Mouse (Mus musculus): ENCODE results near the gene Grip1. TPM values are rescaled to one million over a fixed set of nuclear protein-coding genes. Genes with fewer than 3 reads are reported as not detected.

Gene Grip1
- polyA plus RNA-seq, 1 experiment from 2014 or later: 0.55 TPM

- Histone ChIP-seq H3K9me3 (replicated peaks; ENCODE audit: control insufficient read depth, low read length) (no peaks in the 10 kb centered on the region), H3K4me1 (ENCODE audit: control insufficient read depth, low read depth, low read length) (no peaks in the 10 kb centered on the region), H3K36me3 (ENCODE audit: control insufficient read depth, insufficient read depth) (no peaks in the 10 kb centered on the region), H3K4me3 (ENCODE audit: low read depth, low read length) (no peak overlapping the region), H3K4me2 (ENCODE audit: low read depth, low read length) (no peak overlapping the region), H3K9ac (ENCODE audit: low read depth, low read length) (no peak overlapping the region), H3K27ac (ENCODE audit: low read length) (no peak overlapping the region), H3K27me3 (ENCODE audit: control insufficient read depth, insufficient read depth, low read depth, low read length) (no peaks in the 10 kb centered on the region)
- no peak for ATAC-seq (ENCODE audit: low read depth)
- 66% methylated on average over 9 of the region's 9 CpGs for WGBS (ENCODE audit: insufficient replicate concordance)
Observed at GRCm38 (mm10) chr10:119804423-119804814, 350.8 kb downstream of the Grip1 start.

- no peaks in the 10 kb centered on the region for H3K27me3 ChIP-seq (ENCODE audit: control insufficient read depth, insufficient read depth, low read depth, low read length)
- 62% methylated on average over 7 of the region's 7 CpGs for WGBS (ENCODE audit: insufficient replicate concordance)
- no peak for ATAC-seq (ENCODE audit: low read depth)
- H3K4me2 ChIP-seq (ENCODE audit: low read depth, low read length): no peak overlapping the region
- no peak overlapping the region for H3K4me3 ChIP-seq (ENCODE audit: low read depth, low read length)
- H3K4me1 ChIP-seq (ENCODE audit: control insufficient read depth, low read depth, low read length): no peaks in the 10 kb centered on the region
- no peak overlapping the region for H3K9ac ChIP-seq (ENCODE audit: low read depth, low read length)
- no peaks in the 10 kb centered on the region for H3K9me3 ChIP-seq (replicated peaks; ENCODE audit: control insufficient read depth, low read length)
- no peaks in the 10 kb centered on the region for H3K36me3 ChIP-seq (ENCODE audit: control insufficient read depth, insufficient read depth)
- no peak overlapping the region for H3K27ac ChIP-seq (ENCODE audit: low read length)
Observed at GRCm38 (mm10) chr10:119805082-119805481, 351.5 kb downstream of the Grip1 start.

GRCm38 (mm10) chr10:119806151-119806550, 352.5 kb downstream of the Grip1 start:
- Histone ChIP-seq H3K36me3 (ENCODE audit: control insufficient read depth, insufficient read depth) (no peaks in the 10 kb centered on the region), H3K4me3 (ENCODE audit: low read depth, low read length) (no peak overlapping the region), H3K27me3 (ENCODE audit: control insufficient read depth, insufficient read depth, low read depth, low read length) (no peaks in the 10 kb centered on the region), H3K4me1 (ENCODE audit: control insufficient read depth, low read depth, low read length) (no peaks in the 10 kb centered on the region), H3K9ac (ENCODE audit: low read depth, low read length) (no peak overlapping the region), H3K27ac (ENCODE audit: low read length) (no peak overlapping the region), H3K4me2 (ENCODE audit: low read depth, low read length) (no peak overlapping the region), H3K9me3 (replicated peaks; ENCODE audit: control insufficient read depth, low read length) (no peaks in the 10 kb centered on the region)
- WGBS (ENCODE audit: insufficient replicate concordance): 57% methylated on average over 8 of the region's 8 CpGs
- no peak for ATAC-seq (ENCODE audit: low read depth)

GRCm38 (mm10) chr10:119808384-119808783, 354.8 kb downstream of the Grip1 start:
- H3K4me1 ChIP-seq (ENCODE audit: control insufficient read depth, low read depth, low read length): no peaks in the 10 kb centered on the region
- H3K4me2 ChIP-seq (ENCODE audit: low read depth, low read length): no peak overlapping the region
- ATAC-seq (ENCODE audit: low read depth): no peak
- H3K9ac ChIP-seq (ENCODE audit: low read depth, low read length): no peak overlapping the region
- WGBS (ENCODE audit: insufficient replicate concordance): 67% methylated on average over 5 of the region's 5 CpGs
- no peak overlapping the region for H3K4me3 ChIP-seq (ENCODE audit: low read depth, low read length)
- no peak overlapping the region for H3K27ac ChIP-seq (ENCODE audit: low read length)
- H3K36me3 ChIP-seq (ENCODE audit: control insufficient read depth, insufficient read depth): no peaks in the 10 kb centered on the region
- H3K27me3 ChIP-seq (ENCODE audit: control insufficient read depth, insufficient read depth, low read depth, low read length): no peaks in the 10 kb centered on the region
- no peaks in the 10 kb centered on the region for H3K9me3 ChIP-seq (replicated peaks; ENCODE audit: control insufficient read depth, low read length)

- Histone ChIP-seq H3K4me1 (ENCODE audit: control insufficient read depth, low read depth, low read length) (no peaks in the 10 kb centered on the region), H3K27ac (ENCODE audit: low read length) (no peak overlapping the region), H3K27me3 (ENCODE audit: control insufficient read depth, insufficient read depth, low read depth, low read length) (no peaks in the 10 kb centered on the region), H3K4me2 (ENCODE audit: low read depth, low read length) (no peak overlapping the region), H3K9me3 (replicated peaks; ENCODE audit: control insufficient read depth, low read length) (no peaks in the 10 kb centered on the region), H3K4me3 (ENCODE audit: low read depth, low read length) (no peak overlapping the region), H3K9ac (ENCODE audit: low read depth, low read length) (no peak overlapping the region), H3K36me3 (ENCODE audit: control insufficient read depth, insufficient read depth) (no peaks in the 10 kb centered on the region)
- 66% methylated on average over 4 of the region's 4 CpGs for WGBS (ENCODE audit: insufficient replicate concordance)
- ATAC-seq (ENCODE audit: low read depth): no peak
Observed at GRCm38 (mm10) chr10:119814087-119814486, 360.5 kb downstream of the Grip1 start.

GRCm38 (mm10) chr10:119816001-119816400, 362.4 kb downstream of the Grip1 start:
- WGBS (ENCODE audit: insufficient replicate concordance): 60% methylated on average over 5 of the region's 5 CpGs
- no peaks in the 10 kb centered on the region for H3K4me1 ChIP-seq (ENCODE audit: control insufficient read depth, low read depth, low read length)
- no peak for ATAC-seq (ENCODE audit: low read depth)

GRCm38 (mm10) chr10:119818381-119818780, 364.8 kb downstream of the Grip1 start:
- Histone ChIP-seq H3K27ac (ENCODE audit: low read length) (no peak overlapping the region), H3K4me2 (ENCODE audit: low read depth, low read length) (no peak overlapping the region), H3K36me3 (ENCODE audit: control insufficient read depth, insufficient read depth) (no peaks in the 10 kb centered on the region), H3K9me3 (replicated peaks; ENCODE audit: control insufficient read depth, low read length) (no peaks in the 10 kb centered on the region), H3K9ac (ENCODE audit: low read depth, low read length) (no peak overlapping the region), H3K27me3 (ENCODE audit: control insufficient read depth, insufficient read depth, low read depth, low read length) (no peaks in the 10 kb centered on the region), H3K4me3 (ENCODE audit: low read depth, low read length) (no peak overlapping the region), H3K4me1 (ENCODE audit: control insufficient read depth, low read depth, low read length) (no peaks in the 10 kb centered on the region)
- WGBS (ENCODE audit: insufficient replicate concordance): 46% methylated on average over 5 of the region's 5 CpGs
- ATAC-seq (ENCODE audit: low read depth): no peak

More at GRCm38 (mm10) chr10:119816001-119816400, 362.4 kb downstream of the Grip1 start:
- H3K9me3 ChIP-seq (replicated peaks; ENCODE audit: control insufficient read depth, low read length): no peaks in the 10 kb centered on the region
- no peaks in the 10 kb centered on the region for H3K36me3 ChIP-seq (ENCODE audit: control insufficient read depth, insufficient read depth)
- no peak overlapping the region for H3K4me3 ChIP-seq (ENCODE audit: low read depth, low read length)
- H3K27ac ChIP-seq (ENCODE audit: low read length): no peak overlapping the region
- H3K4me2 ChIP-seq (ENCODE audit: low read depth, low read length): no peak overlapping the region
- H3K9ac ChIP-seq (ENCODE audit: low read depth, low read length): no peak overlapping the region
- no peaks in the 10 kb centered on the region for H3K27me3 ChIP-seq (ENCODE audit: control insufficient read depth, insufficient read depth, low read depth, low read length)

- H3K4me3 ChIP-seq (ENCODE audit: low read depth, low read length): no peak overlapping the region
- WGBS (ENCODE audit: insufficient replicate concordance): 46% methylated on average over 17 of the region's 17 CpGs
- H3K9ac ChIP-seq (ENCODE audit: low read depth, low read length): no peak overlapping the region
Observed at GRCm38 (mm10) chr10:119819102-119819681, 365.6 kb downstream of the Grip1 start.

GRCm38 (mm10) chr10:119819740-119820139, 366.1 kb downstream of the Grip1 start:
- H3K4me2 ChIP-seq (ENCODE audit: low read depth, low read length): no peak overlapping the region
- no peaks in the 10 kb centered on the region for H3K9me3 ChIP-seq (replicated peaks; ENCODE audit: control insufficient read depth, low read length)
- no peaks in the 10 kb centered on the region for H3K36me3 ChIP-seq (ENCODE audit: control insufficient read depth, insufficient read depth)
- no peaks in the 10 kb centered on the region for H3K4me1 ChIP-seq (ENCODE audit: control insufficient read depth, low read depth, low read length)
- no peak overlapping the region for H3K27ac ChIP-seq (ENCODE audit: low read length)
- WGBS (ENCODE audit: insufficient replicate concordance): 53% methylated on average over 5 of the region's 5 CpGs
- H3K4me3 ChIP-seq (ENCODE audit: low read depth, low read length): no peak overlapping the region
- ATAC-seq (ENCODE audit: low read depth): no peak
- H3K27me3 ChIP-seq (ENCODE audit: control insufficient read depth, insufficient read depth, low read depth, low read length): no peaks in the 10 kb centered on the region
- no peak overlapping the region for H3K9ac ChIP-seq (ENCODE audit: low read depth, low read length)

More at GRCm38 (mm10) chr10:119819102-119819681, 365.6 kb downstream of the Grip1 start:
- Histone ChIP-seq H3K4me2 (ENCODE audit: low read depth, low read length) (no peak overlapping the region), H3K36me3 (ENCODE audit: control insufficient read depth, insufficient read depth) (no peaks in the 10 kb centered on the region), H3K27me3 (ENCODE audit: control insufficient read depth, insufficient read depth, low read depth, low read length) (no peaks in the 10 kb centered on the region), H3K9me3 (replicated peaks; ENCODE audit: control insufficient read depth, low read length) (no peaks in the 10 kb centered on the region), H3K4me1 (ENCODE audit: control insufficient read depth, low read depth, low read length) (no peaks in the 10 kb centered on the region), H3K27ac (ENCODE audit: low read length) (no peak overlapping the region)
- no peak for ATAC-seq (ENCODE audit: low read depth)

All from liver, embryonic 16.5 days (tissue).